Mouse (Mus musculus) right cerebral cortex, postnatal 25 days (tissue): ENCODE measurements at regions not wholly inside any gene's neighbourhood (a gene's known extent, or its start where the extent isn't known, plus 50 kb on each side); places are given as distances from the start of the nearest gene placed in this dataset.

Source experiments
- DNase-seq: peaks from one replicate; pipeline ENCODE4 v3.0.0; 2022

DNA sequence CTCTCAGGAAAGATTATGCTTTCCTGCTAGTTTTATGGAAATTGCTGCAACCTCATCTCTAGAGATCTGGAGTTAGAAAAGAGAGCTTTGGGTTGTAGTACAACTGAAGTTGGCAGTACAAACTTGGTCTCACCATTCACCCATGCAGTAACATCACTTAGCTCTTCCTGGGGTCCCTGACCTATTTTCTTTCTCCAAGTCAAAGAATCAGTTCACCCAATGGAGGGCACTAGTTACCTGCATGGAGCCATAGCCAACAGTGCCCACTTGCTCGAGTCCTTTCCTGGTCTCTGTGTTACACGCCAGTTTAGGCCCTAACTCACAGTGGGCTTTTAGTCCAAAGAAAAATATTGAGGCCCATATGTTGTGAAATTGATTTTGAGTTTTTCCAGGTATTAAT, 435.9 kb upstream of the Cited2 start:
- DNase-seq = no peak

DNA sequence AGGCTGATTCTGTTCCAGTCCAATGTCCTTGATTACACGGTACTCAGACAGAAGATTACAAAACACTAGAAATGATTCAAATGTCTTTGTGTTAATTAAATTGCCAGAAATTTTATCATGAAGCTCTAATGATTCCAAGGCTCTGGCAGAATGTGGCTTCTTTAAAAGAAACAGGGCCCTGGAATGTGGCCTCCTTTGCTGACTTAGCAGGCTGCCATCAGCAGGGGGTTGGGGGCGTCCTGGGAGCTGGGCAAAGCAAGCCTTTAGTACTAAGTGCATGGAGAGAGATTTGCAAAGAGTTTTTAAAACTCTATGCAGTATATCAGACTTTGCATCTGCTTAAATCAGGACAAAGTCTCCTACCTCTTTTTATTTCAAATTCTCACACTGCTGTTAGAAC, 434.8 kb upstream of the Cited2 start:
- no peak for DNase-seq

DNA sequence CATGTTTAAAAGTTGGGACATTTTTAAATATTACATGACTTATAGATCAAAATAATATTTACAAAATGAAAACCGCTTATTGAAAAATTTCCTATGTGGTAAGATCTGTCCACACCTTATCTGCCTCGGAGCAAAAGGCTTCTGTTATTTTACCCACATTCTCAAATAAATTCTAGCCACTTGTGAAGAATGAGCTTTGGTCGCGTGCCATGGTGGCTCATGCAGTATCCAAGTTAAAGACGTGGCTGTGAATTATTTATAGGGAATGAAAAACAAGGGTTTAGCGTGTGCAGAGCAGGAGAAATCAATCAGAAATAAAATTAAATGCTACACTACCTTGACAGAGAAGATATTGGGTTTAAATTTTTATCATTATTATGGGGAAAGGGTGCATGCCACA, 430.7 kb upstream of the Cited2 start:
- no peak for DNase-seq

DNA sequence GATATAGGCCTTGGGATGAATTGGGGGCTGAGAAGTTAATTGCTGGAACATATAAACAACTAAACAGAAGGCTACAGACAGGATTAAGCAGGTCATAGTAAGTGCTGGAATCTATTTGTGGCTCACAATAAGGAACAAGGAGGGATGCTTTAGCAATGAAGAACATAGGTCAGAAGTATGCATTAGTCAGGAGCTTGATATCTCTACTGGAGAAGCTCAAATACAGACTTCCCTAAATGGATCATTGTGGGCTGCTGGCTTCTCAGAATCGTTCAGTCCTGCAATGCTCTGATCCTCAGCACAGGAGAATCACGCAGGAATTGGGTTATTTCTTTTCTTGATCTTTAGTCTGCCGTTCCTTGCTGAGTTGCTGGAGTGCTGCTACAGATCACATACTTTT, 428.6 kb upstream of the Cited2 start:
- no peak for DNase-seq

DNA sequence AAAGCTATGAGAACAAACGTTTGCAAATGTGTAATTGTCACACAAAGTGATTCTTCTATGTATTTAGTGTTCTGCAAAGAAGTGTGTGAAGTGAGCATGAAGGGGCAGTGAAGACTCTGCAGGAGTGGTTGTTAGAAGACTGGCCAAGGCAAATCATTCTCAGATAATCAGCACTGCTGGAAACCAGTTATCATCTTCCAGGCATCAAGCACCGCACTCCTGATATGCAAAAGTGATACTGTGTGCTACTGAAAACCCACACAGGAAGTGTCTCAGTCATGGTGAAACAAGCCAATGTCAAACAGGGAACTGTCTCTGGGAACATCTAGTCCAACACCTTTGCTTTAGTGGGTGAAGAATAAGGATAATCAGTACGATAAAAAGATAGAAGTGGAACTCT, 427.9 kb upstream of the Cited2 start:
- no peak for DNase-seq

DNA sequence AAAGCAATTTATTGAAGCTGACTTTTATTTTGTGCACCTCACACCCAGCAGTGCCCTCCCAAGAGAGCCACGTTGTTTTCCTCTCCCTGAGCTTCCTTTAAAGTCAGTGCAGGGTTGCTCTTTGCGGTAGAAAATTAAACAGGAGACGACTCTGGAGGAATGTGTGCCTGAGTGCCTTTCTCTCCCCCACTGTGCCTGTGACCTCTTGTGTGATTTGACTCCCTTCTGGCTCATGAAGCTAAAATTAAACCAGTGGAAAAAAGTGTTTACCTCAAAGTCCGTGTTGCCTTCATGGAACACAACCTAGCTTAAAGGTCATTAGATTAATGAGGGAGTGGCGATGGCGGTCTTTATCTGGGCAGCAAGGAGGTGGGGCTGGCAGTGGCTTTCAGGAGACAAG, 423.4 kb upstream of the Cited2 start:
- no peak for DNase-seq

DNA sequence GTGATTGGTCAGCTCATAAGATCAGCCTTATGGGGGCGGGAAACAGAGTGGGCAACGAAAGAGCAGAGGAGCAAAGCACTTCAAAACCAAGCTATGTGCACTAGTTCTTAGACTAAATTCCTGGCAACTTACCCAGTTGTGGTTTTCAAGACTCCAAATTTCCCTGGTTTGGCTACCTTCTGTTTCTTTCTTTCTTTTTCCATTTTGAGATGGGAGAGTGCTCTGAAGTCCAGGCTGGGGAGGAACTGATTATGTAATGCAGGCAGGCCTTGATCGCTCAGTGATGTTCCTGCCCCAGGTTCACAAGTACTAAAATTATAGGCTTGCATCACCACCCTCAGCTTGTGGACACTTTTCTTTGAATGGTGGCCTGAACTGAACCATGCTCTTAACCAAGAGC, 396.3 kb upstream of the Cited2 start:
- no peak for DNase-seq

DNA sequence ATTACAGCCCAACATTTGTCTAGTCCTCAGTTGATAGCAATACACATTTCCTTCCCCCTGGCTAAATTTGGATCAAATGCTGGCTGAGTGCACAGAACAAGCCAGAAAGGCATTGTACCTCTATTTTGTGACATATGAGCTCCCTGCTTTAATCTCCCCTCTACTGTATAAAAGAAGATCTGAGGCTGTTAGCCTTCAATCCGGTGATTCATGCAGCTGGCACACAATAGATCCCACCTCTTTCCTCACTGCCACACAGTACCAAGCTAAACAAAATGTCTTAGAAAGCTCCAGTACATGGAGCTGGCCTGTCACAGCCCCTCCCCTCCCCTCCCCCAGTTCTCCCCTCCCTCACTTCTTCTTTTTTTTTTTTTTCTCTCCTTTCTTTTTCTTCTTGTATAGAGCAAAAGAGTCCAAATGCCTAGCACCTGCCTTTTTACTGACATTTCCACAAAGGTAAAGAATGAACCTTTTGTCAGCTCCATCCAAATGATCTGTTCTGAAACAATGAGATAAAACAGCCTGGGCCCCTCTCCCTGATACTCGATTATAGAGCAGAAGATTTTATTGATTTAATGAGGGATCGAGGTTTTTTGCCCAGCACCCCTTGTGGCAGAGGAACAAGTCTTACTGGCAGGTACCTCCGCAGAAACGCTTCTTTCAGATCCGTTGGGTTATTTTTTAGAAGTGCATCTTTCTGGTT, 392.0 kb upstream of the Cited2 start:
- DNase-seq = no peak

DNA sequence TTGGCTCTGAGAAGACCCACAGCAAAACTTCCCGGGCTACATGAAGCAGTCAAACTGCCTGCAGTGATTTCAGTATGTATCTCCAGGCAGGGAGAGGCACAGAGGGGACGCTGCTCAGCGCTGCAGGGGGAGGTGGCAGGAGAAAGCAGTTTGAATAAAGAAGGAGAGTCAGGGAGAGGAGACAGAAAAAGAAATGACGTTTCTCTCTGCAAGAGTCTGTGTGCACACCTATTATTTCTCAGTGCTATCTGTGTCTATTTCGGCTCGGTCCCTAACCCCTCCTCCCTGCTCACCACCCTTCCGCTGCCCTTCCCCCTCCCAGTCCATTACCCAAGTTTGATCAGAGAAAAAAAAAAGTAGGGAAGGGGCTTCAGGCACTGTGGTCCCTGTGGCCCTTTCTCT, 391.4 kb upstream of the Cited2 start:
- DNase-seq = peak; percentile 29

DNA sequence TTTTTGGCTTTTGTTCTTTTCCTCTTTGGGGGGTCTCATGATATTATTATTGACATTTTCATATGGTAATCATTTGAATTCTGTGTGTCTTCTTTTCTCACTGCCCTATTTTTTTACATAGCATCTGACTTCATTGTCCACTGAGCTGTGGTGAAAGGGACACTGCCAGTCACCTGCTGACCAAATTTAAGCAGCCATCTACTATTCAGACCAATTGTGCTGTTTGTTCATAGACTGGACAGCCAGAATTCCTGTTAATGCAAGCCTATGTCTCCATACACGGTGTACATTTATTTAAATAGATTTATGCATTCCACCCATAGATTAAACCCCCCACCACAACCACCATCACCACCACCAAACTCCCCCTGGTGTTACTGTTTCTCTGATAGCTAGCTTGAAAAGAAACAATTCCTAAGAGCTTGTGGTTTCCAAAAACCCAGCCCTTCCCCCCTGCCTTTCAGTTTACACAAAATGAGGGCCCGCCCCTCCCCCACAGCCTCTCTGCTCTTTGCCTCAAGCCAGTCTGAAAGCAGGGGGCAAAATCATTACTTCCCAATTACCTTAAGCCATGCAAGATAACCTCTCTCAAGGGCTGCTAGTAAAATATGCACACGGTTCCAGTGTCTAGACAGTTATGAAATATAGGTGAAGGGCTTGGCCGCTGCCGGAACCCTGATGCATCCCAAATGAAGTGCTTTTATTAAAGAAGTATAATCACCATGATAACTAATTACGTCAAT, 390.8 kb upstream of the Cited2 start:
- DNase-seq = no peak

DNA sequence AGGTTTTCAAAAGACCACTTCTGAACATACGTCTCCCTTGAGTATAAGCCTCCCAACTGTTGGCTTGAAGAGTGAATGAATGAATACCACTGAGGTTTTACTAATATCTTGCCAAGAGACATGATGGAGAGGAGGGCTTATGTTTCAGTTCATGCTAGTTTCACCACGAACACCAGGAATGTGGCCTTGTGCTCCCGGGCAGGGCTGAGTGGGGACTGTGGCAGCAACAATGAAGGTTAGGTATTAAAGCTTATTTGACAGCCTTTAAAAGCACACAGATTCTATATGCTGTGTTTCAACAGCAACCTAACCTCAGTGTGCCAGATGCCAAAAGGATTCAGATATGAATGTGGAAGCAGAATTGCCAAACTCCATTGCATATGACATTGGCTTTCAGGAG, 390.0 kb upstream of the Cited2 start:
- DNase-seq = no peak

DNA sequence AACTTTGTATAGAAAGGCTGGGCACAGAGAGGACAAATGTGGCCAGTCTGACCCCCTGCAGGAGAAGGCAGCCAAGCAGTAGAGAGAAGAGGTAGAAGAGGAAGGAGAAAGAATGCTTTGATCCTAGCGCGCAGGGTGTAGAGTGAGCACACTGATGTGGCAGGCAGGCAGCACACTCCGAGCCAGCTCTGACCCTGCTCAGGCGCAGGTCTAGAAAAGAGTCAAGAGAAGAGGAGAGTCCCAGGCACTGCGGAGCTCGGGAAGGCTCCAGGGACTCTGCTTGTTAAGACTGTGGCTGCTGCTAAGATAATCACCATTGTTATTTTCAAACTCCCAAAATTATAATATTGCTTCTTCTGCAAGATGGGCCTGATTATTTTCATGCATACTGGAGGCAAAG, 389.3 kb upstream of the Cited2 start:
- no peak for DNase-seq

DNA sequence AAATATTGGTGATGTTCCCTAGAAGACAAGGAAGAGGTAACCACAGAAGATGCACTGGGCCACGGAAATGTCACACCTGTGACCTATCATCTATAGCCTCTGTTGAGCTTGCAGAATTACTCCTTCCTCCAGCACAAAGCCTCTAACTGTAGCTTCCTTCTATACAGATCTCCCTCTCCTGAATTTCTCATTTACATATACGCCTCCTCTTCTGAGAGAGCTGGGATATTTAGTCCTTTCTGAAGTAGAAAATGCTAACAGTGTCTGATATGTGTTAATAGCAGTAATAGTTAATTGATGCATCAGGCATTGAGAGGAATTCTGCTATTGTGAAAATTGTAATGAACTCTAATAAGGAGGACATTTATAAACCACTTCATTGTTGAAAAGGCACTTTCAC, 385.8 kb upstream of the Cited2 start:
- no peak for DNase-seq

DNA sequence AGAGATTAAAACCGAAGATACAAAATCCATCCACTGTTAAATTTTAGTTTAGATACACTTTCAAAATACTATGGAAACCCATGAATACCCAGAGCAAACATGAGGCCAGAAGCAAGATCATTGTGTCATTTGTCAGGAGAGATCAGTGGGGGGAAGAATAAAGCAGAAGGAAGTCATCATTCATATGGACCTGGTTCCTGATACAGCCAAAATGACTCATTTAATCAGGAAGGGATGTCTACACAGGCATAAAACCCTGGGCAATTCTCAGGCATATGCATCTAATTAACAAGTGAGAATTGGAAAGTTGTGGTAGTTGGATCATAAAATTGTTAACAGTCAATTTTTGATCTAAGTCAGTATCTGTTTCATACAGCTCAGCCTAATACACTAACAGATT, 379.2 kb upstream of the Cited2 start:
- no peak for DNase-seq

DNA sequence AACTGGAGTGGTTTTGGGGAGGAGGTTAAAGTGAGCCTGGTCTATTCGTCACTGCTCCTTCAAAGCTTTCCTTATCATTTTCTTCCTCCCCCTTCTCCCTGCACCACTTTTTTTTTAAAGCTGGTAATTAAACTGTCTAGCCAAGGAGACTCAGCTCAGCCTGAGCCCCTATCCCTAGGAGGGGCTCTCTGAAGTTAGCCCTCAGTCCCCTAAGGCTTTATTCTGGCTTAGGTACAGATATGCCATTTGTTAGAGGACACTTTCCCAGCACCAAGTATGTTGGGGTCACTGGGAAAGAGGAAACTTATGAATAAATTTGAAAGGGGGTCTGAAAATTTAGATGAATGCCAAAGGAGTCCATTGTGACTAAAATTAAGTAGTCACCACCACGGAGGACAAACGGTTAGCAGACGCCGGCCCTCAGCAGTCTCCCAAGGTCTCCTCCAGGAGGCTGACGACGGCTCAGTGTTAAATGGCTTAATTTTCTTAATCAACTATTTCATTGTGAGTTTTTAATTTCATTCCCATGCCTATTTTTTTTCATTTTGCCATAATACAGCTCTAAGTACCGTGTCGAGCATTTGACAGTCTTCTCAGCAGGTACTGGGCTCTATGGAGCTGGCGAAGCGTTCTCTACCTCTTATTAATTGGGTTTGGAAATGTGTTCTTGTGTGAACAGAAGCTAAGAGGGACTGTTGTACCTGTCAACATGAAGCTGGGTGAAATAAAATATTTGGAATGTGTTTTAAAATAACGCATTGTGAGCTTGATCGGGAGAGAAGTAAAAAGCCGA, 370.6 kb upstream of the Cited2 start:
- DNase-seq = no peak

DNA sequence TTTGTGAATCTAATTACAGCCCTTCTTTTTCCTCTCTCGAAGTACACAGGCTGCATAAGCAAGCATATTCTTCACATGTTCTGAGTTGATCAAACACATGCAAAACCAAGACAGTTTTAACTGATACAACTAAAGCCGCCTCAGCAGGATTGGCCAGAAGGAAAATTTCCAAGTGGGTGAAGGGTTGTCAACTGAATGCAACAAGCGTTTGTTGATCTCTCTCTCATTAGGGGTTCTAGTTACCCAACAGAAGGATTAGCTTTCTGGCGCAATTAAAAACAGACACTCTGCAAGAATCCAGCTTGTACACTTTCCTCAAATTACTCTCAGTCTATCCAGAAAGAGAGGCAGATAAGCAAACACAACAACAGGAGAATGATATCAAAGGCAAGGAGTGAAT, 367.5 kb upstream of the Cited2 start:
- DNase-seq = no peak

DNA sequence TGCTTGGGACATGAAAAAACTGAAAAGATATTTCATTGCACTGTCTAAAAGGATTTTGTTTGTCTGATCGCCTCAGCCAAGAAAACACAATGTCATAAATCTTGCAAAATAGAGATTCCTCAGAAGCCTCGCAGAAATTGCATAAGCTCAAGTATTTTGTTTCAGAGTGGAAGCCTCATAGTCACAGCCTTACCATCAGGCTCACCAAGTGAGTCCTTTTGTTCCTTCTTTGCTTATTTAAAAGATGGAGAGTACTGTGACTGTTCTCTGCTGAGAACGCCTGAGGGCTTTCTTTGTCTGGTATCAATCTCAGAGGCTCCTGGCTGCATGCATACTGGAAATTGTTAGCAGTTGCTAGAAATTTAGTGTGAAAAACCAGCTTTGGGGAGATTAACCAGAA, 367.0 kb upstream of the Cited2 start:
- DNase-seq = no peak

DNA sequence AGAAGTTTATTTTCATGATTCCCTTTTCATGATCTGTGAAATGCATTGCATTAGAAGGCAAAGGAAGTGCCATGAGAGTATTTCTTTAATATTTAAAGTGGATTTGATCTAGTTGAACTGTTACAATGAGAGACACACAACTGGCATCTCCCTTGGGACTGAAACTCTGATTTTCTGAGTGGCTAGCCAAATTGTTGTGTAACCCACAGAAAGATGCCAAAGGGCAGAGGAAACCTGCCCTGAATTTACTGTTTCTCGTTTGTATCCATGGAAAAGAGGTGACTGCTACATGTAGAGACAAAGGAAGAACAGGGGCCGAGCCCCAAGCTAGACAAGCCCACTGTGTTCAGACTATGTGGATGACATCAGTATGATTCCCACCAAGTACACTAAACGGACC, 360.4 kb upstream of the Cited2 start:
- DNase-seq = no peak

DNA sequence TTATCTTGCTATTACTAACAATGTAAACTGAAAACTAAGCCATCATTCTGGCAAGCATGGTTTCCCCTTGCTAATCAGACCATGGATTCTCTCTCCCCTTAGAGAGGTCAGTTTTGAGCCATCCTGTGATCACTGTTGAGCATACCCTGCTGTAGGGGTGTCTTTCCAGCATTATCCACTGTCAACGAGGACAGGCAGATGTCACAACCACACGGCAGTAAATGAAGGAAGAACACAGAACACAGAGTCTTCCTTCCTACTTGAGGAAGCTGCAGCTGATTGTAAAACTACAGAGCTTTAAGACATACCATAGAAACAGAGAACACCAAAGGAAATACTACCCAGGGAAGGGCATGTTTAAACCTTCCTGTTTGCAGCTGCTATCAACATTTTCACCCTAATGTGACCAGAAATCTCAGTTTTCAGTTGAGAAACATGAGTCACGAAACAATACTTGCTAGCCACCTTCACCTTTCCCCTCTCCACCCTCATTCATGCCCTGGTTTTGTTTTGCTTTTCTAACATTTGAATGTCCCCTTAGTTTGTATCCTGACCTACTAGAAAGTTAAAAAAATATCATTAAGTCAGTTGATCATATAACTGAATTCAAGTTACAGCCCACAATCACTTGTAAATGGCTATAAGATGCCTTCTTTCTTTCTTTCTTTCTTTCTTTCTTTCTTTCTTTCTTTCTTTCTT, 356.8 kb upstream of the Cited2 start:
- no peak for DNase-seq

DNA sequence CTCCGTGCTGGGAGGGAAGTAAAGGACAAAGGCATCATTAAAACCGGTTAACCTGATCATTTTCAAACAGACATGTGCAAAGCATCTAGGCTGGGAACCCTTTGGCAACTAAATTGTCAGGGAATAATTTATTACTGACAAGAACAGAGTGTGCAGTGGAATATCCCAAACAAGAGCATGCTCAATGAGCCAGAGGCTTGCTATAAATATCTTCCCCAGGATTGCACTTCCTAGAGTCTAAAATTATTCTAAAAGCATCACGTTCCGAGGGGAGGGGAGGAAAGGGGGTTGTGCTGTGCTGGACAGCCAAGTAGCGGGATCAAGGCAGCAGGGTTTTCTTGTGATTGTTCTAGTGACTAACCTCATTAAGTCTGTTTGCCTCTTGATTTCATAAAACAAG, 356.0 kb upstream of the Cited2 start:
- DNase-seq = no peak

DNA sequence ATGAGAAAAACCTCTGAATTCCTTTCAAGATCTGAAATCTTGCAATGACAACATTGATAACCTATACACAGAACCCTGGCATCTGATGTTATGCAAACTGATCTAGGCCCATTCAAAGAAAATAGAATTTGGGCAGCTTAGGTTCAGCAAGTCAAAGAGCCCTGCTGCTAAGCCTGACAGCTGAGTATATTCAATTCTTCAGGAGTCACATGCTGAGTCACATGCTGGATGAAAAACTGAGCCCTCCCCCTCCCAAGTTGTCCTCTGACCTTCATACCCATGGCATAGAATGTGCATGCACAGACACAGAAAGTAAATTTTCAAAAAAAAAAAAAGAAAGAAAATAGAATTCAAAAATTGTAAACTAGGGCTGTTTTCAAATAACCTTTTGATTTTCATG, 355.6 kb upstream of the Cited2 start:
- no peak for DNase-seq

DNA sequence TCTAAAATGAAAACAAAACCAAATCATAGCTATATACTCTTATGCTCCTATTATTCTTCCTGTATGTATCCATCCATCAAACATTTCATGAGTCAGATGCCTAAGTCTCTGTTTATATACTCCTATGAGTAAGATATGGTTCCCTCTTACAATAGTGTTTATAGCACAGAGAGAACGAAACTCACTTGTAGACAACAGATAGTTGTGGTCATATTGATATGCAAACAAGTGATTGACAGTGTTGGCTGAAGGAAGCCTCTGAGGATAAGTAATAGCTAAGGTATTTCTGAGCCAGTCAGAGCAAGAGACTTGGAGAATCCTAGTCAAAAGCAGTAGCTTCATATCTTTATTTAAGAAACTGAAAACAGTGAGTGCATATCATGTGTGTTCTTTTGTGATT, 354.4 kb upstream of the Cited2 start:
- no peak for DNase-seq

DNA sequence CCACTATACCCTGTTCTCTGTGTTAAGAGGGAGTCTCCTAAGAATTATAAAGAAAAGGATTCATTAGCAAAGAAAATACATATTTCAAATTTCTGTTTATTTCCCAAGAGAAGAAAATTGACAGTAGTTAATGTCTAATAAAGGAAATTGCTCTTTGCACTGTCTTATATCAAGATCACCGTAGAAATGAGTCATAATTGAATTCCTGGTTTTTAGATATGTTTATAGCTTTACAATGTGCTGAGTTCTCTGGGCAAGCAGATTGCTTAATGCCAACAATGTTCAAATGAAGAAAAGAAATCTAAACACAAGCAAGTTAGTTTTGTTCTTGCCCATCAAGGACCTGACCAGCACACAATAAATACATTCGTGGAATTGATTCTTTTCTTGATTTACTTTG, 350.1 kb upstream of the Cited2 start:
- no peak for DNase-seq

DNA sequence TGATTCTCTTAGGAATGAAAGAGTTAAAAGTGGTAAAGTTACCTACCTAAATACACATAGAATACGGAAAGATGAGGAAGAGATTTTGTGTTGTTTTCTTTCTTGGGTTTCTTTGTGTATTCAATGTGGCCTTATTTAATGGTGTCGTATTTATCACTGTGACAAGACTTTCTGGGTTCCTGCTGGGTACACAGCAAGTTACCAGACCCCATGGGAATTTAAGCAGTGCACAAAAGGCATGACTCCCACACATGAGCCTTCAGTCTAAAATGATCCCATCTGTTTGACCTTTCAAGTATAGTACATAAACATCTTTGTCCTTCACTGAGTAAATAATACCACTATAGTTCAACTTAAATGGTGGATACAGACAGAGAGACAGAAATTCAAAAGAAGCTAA, 349.0 kb upstream of the Cited2 start:
- DNase-seq = no peak
